In genomic region chr16:18436128-18436527, GRCm38 (mm10) we compare ENCODE assay signal across 26 mouse cellular contexts.
"Had no signal": no experiment of that assay in that cellular context is flagged by ENCODE, and none has a peak within 500 bp of the region (broad histone marks: within the 10 kb centered on the region; RNA-seq: fewer than 3 reads in every experiment).

No protein-coding gene starts in this region.

- H3K4me1 ChIP-seq: heart, embryonic 13.5 days; heart, embryonic 15.5 days; hindbrain, embryonic 13.5 days; hindbrain, embryonic 15.5 days; kidney, embryonic 15.5 days; limb, embryonic 13.5 days; limb, embryonic 15.5 days had no signal

- H3K9ac ChIP-seq: heart, embryonic 13.5 days; heart, embryonic 15.5 days; hindbrain, embryonic 13.5 days; hindbrain, embryonic 15.5 days; kidney, embryonic 15.5 days; limb, embryonic 13.5 days; limb, embryonic 15.5 days; liver, embryonic 15.5 days had no signal

- DNase-seq: gastrocnemius, postnatal 14 days; gastrocnemius, postnatal 36 days; heart, adult 11 months; heart, adult 2 months; heart, postnatal 14 days; heart, postnatal 36 days; kidney, adult 11 months; kidney, adult 2 months; kidney, adult 9 months; kidney, postnatal 14 days; kidney, postnatal 36 days; layer of hippocampus, adult 9-11 months; layer of hippocampus, postnatal 36 days; left cerebral cortex, postnatal 4 days had no signal

- H3K4me3 ChIP-seq: heart, adult 2 months; heart, embryonic 13.5 days; heart, embryonic 15.5 days; hindbrain, embryonic 13.5 days; hindbrain, embryonic 15.5 days; kidney, embryonic 15.5 days; limb, embryonic 13.5 days; limb, embryonic 15.5 days; liver, embryonic 15.5 days had no signal

- H3K27me3 ChIP-seq: heart, embryonic 13.5 days; heart, embryonic 15.5 days; hindbrain, embryonic 13.5 days; hindbrain, embryonic 15.5 days; kidney, embryonic 15.5 days; limb, embryonic 13.5 days; limb, embryonic 15.5 days; liver, embryonic 15.5 days had no signal

- H3K27ac ChIP-seq: heart, adult 2 months; heart, embryonic 13.5 days; heart, embryonic 15.5 days; hindbrain, embryonic 13.5 days; hindbrain, embryonic 15.5 days; kidney, embryonic 15.5 days; kidney, postnatal 0 days; limb, embryonic 13.5 days; limb, embryonic 15.5 days; liver, embryonic 15.5 days had no signal

- H3K4me2 ChIP-seq: heart, embryonic 11.5 days; heart, embryonic 13.5 days; heart, embryonic 15.5 days; hindbrain, embryonic 13.5 days; hindbrain, embryonic 15.5 days; kidney, embryonic 15.5 days; limb, embryonic 13.5 days; limb, embryonic 15.5 days; liver, embryonic 11.5 days; liver, embryonic 15.5 days had no signal

- H3K9me3 ChIP-seq: heart, embryonic 13.5 days; heart, embryonic 15.5 days; hindbrain, embryonic 13.5 days; hindbrain, embryonic 15.5 days; kidney, embryonic 15.5 days; limb, embryonic 15.5 days; liver, embryonic 15.5 days had no signal

- ATAC-seq: inflammation-experienced regulatory T-cells, adult 6 months had no signal
